Mouse (Mus musculus) heart, adult 2 months (tissue): ENCODE results near the gene Hacd4. TPM values are rescaled to one million over a fixed set of nuclear protein-coding genes. Genes with fewer than 3 reads are reported as not detected.

Experiments used
- DNase-seq, 2 experiments: peaks; one replicate each; pipeline ENCODE4 v3.0.0; 2021
- H3K27ac ChIP-seq: fragments of 200-600 bp; 2 replicates; pipeline ENCODE4 v1.8.1; 2022
- H3K27me3 ChIP-seq: fragments of 200-500 bp; 2 replicates; pipeline ENCODE4 v1.6.1; 2012; ENCODE audit warnings: mild to moderate bottlenecking, low read length, inconsistent platforms, mixed read lengths; ENCODE audit not compliant: control insufficient read depth, insufficient read depth
- H3K36me3 ChIP-seq: fragments of 200-500 bp; 2 replicates; pipeline ENCODE4 v1.6.1; 2012; ENCODE audit warnings: low read length, inconsistent platforms; ENCODE audit not compliant: control insufficient read depth, insufficient read depth
- H3K4me1 ChIP-seq: fragments of 200-500 bp; 2 replicates; pipeline ENCODE4 v1.6.1; 2011; ENCODE audit warnings: low read length; ENCODE audit not compliant: control insufficient read depth, insufficient read depth
- H3K4me3 ChIP-seq: fragments of 200-600 bp; 2 replicates; pipeline ENCODE4 v1.8.1; 2022
- H3K79me2 ChIP-seq: fragments of 200-500 bp; replicated peaks from 2 replicates; pipeline ENCODE4 v1.6.1; 2012; ENCODE audit warnings: mild to moderate bottlenecking, inconsistent platforms, low read length, moderate library complexity, mixed read lengths; ENCODE audit not compliant: control insufficient read depth, insufficient read depth
- H3K9ac ChIP-seq: fragments of 200-500 bp; 2 replicates; pipeline ENCODE4 v1.6.1; 2012; ENCODE audit warnings: low read depth, mild to moderate bottlenecking, control low read depth, inconsistent platforms, low read length, mixed read lengths
- CTCF ChIP-seq: fragments of 200-600 bp; IDR thresholded peaks from 2 replicates; pipeline ENCODE4 v1.8.1; 2022; ENCODE audit warnings: antibody characterized with exemption, mild to moderate bottlenecking, moderate library complexity
- EP300 ChIP-seq: fragments of 200-500 bp; IDR thresholded peaks from 2 replicates; pipeline ENCODE4 v1.6.1; 2011; ENCODE audit warnings: low read depth, low read length, control low read depth; ENCODE audit not compliant: insufficient read depth
- POLR2A ChIP-seq: fragments of 200-500 bp; IDR thresholded peaks from 2 replicates; pipeline ENCODE4 v1.6.1; 2011; ENCODE audit warnings: mild to moderate bottlenecking, low read depth, low read length, control low read depth; ENCODE audit not compliant: insufficient read depth
- WGBS: fragments of 180-500 bp; shearing (Covaris S2); methylation state at CpG from one replicate; pipeline ENCODE4 v1.1.7; 2018; 5-methylcytosine and 5-hydroxymethylcytosine counted together
- intact Hi-C: fragments of 180-260 bp; cut with DNase I; formaldehyde crosslinking; loops from one replicate; pipeline ENCODE4 v1.15.1; 2025
- polyA plus RNA-seq: library from polyadenylated mRNA; depleted of rRNA; stranded (reverse); fragments of >200 nt; gene quantifications from 2 replicates; pipeline ENCODE4 v1.2.3, GENCODE M21; 2012
- total RNA-seq, 2 experiments: library from RNA; stranded (reverse); gene quantifications; 2 replicates each; pipeline ENCODE4 v1.2.3; 2021

Gene Hacd4
- total and polyA plus RNA-seq, 3 experiments: 2.9 to 5.4 (median 3.5) TPM

GRCm38 (mm10) chr4:88476511-88477210 is 37.9 kb upstream of the Hacd4 start:
- peak in 1 of 2 experiments; percentile 38 for DNase-seq
- Histone ChIP-seq H3K27ac (peak overlapping the region; percentile 20), H3K4me1 (peaks cover 6% of the 10 kb centered on the region), H3K36me3 (peaks cover 2% of the 10 kb centered on the region; the same call in 1 of the 2 replicates), H3K27me3 (no peaks in the 10 kb centered on the region), H3K4me3 (no peak overlapping the region), H3K9ac (no peak overlapping the region), H3K79me2 (no peaks in the 10 kb centered on the region)
- TF ChIP-seq CTCF (no peak), POLR2A (no peak), EP300 (0 out of 2 replicates have a peak, but pooled peaks have one; percentile 19)
- 17% methylated on average over 4 of the region's 4 CpGs for WGBS
- intact Hi-C loops: loop anchor here (2.0 to 5.0 kb wide), 2 partner anchors 34 to 60 kb away; no protein-coding TSS in a partner anchor

GRCm38 (mm10) chr4:88476084-88476483 is 37.4 kb upstream of the Hacd4 start:
- H3K36me3 ChIP-seq: peaks cover 2% of the 10 kb centered on the region; the same call in 1 of the 2 replicates
- H3K4me3 ChIP-seq: no peak overlapping the region
- WGBS: 95% methylated on average over 3 of the region's 3 CpGs
- TF ChIP-seq CTCF (no peak), POLR2A (no peak), EP300 (no peak)
- no peak for DNase-seq
- peak overlapping the region; percentile 20 for H3K27ac ChIP-seq
- H3K9ac ChIP-seq: no peak overlapping the region
- H3K27me3 ChIP-seq: no peaks in the 10 kb centered on the region
- peaks cover 6% of the 10 kb centered on the region for H3K4me1 ChIP-seq
- H3K79me2 ChIP-seq: no peaks in the 10 kb centered on the region
- intact Hi-C loops: loop anchor here (2.0 to 5.0 kb wide), 2 partner anchors 34 to 61 kb away; no protein-coding TSS in a partner anchor

GRCm38 (mm10) chr4:88471528-88471927 is 32.8 kb upstream of the Hacd4 start:
- Histone ChIP-seq H3K27me3 (no peaks in the 10 kb centered on the region), H3K27ac (no peak overlapping the region), H3K79me2 (no peaks in the 10 kb centered on the region), H3K4me3 (no peak overlapping the region), H3K9ac (no peak overlapping the region), H3K36me3 (no peaks in the 10 kb centered on the region), H3K4me1 (peaks cover 4% of the 10 kb centered on the region)
- intact Hi-C loops: no loop called here
- no peak for DNase-seq
- WGBS: 76% methylated on average over 2 of the region's 2 CpGs
- TF ChIP-seq POLR2A: no peak
- TF ChIP-seq EP300: no peak
- no peak for TF ChIP-seq CTCF

GRCm38 (mm10) chr4:88464574-88464973 is 25.8 kb upstream of the Hacd4 start:
- DNase-seq: no peak
- 63% methylated on average over 4 of the region's 4 CpGs for WGBS
- Histone ChIP-seq H3K79me2 (no peaks in the 10 kb centered on the region), H3K27me3 (no peaks in the 10 kb centered on the region), H3K4me3 (no peak overlapping the region), H3K9ac (no peak overlapping the region), H3K4me1 (no peaks in the 10 kb centered on the region), H3K27ac (no peak overlapping the region), H3K36me3 (no peaks in the 10 kb centered on the region)
- TF ChIP-seq EP300 (no peak), CTCF (no peak), POLR2A (no peak)
- intact Hi-C loops: no loop called here

GRCm38 (mm10) chr4:88462981-88463646 is 24.4 kb upstream of the Hacd4 start:
- no peaks in the 10 kb centered on the region for H3K27me3 ChIP-seq
- H3K79me2 ChIP-seq: no peaks in the 10 kb centered on the region
- no peak overlapping the region for H3K27ac ChIP-seq
- H3K9ac ChIP-seq: no peak overlapping the region
- H3K4me1 ChIP-seq: no peaks in the 10 kb centered on the region
- H3K4me3 ChIP-seq: no peak overlapping the region
- TF ChIP-seq CTCF (no peak), POLR2A (no peak), EP300 (no peak)
- no peaks in the 10 kb centered on the region for H3K36me3 ChIP-seq
- intact Hi-C loops: no loop called here
- WGBS: 43% methylated on average over 8 of the region's 8 CpGs
- DNase-seq: no peak

GRCm38 (mm10) chr4:88462501-88462900 is 23.8 kb upstream of the Hacd4 start:
- Histone ChIP-seq H3K79me2 (no peaks in the 10 kb centered on the region), H3K27ac (no peak overlapping the region), H3K27me3 (no peaks in the 10 kb centered on the region), H3K9ac (no peak overlapping the region), H3K4me3 (no peak overlapping the region), H3K36me3 (no peaks in the 10 kb centered on the region), H3K4me1 (no peaks in the 10 kb centered on the region)
- no peak for TF ChIP-seq EP300
- no peak for TF ChIP-seq POLR2A
- TF ChIP-seq CTCF: no peak
- DNase-seq: no peak
- intact Hi-C loops: no loop called here
- WGBS: 89% methylated on average over 1 of the region's 1 CpGs
